Mouse (Mus musculus) CH12.LX (cell line): ENCODE data around the gene Gm20388.

Experiments
- BHLHE40 ChIP-seq: IDR thresholded peaks from 2 replicates; pipeline ENCODE4 v1.6.1; 2011; ENCODE audit warnings: mild to moderate bottlenecking, low read depth, low read length, improper control_type of control experiment
- ETS1 ChIP-seq: conservative IDR thresholded peaks from 2 replicates; pipeline ENCODE4 v1.6.1; 2012; ENCODE audit warnings: low read depth, mild to moderate bottlenecking, inconsistent platforms, low read length, improper control_type of control experiment, moderate library complexity
- HCFC1 ChIP-seq: IDR thresholded peaks from 2 replicates; pipeline ENCODE4 v1.6.1; 2012; ENCODE audit warnings: low read depth, mild to moderate bottlenecking, inconsistent platforms, low read length, improper control_type of control experiment
- MAX ChIP-seq: IDR thresholded peaks from 2 replicates; pipeline ENCODE4 v1.6.1; 2011; ENCODE audit warnings: low read length, improper control_type of control experiment
- POLR2AphosphoS2 ChIP-seq: IDR thresholded peaks from 2 replicates; pipeline ENCODE4 v1.6.1; 2011; ENCODE audit warnings: low read depth, low read length, improper control_type of control experiment

- TF ChIP-seq POLR2AphosphoS2 (no peak), ETS1 (no peak), MAX (no peak), HCFC1 (no peak), BHLHE40 (no peak)
Measured at GRCm38 (mm10) chr8:121080361-121081090, 1169.9 kb downstream of the Gm20388 start.
